Mouse (Mus musculus) heart, postnatal 0 days (tissue): Measurements from ENCODE around the gene Exosc7. TPM values are rescaled to one million over a fixed set of nuclear protein-coding genes. Genes with fewer than 3 reads are reported as not detected.

Experiments used
- ATAC-seq: fragments of 200-750 bp; cut with Nextera tagmentation; 2 replicates; pipeline ENCODE4 v1.8.0; 2017; ENCODE audit warnings: low read depth, moderate number of reproducible peaks, moderate library complexity; ENCODE audit not compliant: insufficient read depth
- DNase-seq: peaks from one replicate; pipeline ENCODE4 v3.0.0-alpha.2; 2016; ENCODE audit warnings: low spot score
- H3K27ac ChIP-seq: fragments of 300-500 bp; sonication (generic); 2 replicates; pipeline ENCODE4 v1.5.1; 2014; ENCODE audit warnings: low read depth, mild to moderate bottlenecking
- H3K27me3 ChIP-seq: fragments of 300-500 bp; sonication (generic); 2 replicates; pipeline ENCODE4 v1.6.1; 2014; ENCODE audit warnings: low read length, mixed read lengths; ENCODE audit not compliant: control insufficient read depth, insufficient read depth
- H3K36me3 ChIP-seq: fragments of 300-500 bp; sonication (generic); replicated peaks from 2 replicates; pipeline ENCODE4 v1.6.1; 2014; ENCODE audit warnings: low read length, mixed read lengths; ENCODE audit not compliant: control insufficient read depth, insufficient read depth
- H3K4me1 ChIP-seq: fragments of 300-500 bp; sonication (generic); 2 replicates; pipeline ENCODE4 v1.6.1; 2014; ENCODE audit warnings: antibody characterized with exemption; ENCODE audit not compliant: control insufficient read depth, insufficient read depth
- H3K4me2 ChIP-seq: fragments of 300-500 bp; sonication (generic); 2 replicates; pipeline ENCODE4 v1.6.1; 2014; ENCODE audit warnings: low read depth, mild to moderate bottlenecking, low read length, moderate library complexity
- H3K4me3 ChIP-seq: fragments of 300-500 bp; sonication (generic); 2 replicates; pipeline ENCODE4 v1.5.1; 2014; ENCODE audit warnings: low read depth, low read length
- H3K9ac ChIP-seq: fragments of 300-500 bp; sonication (generic); replicated peaks from 2 replicates; pipeline ENCODE4 v1.6.1; 2014; ENCODE audit warnings: low read depth, low read length, mixed read lengths
- H3K9me3 ChIP-seq: fragments of 300-500 bp; sonication (generic); replicated peaks from 2 replicates; pipeline ENCODE4 v1.6.1; 2016; ENCODE audit warnings: low read length; ENCODE audit not compliant: control insufficient read depth
- CTCF ChIP-seq: IDR thresholded peaks from 2 replicates; pipeline ENCODE4 v1.5.1; 2016; ENCODE audit warnings: antibody characterized with exemption, control low read depth, low read depth
- EP300 ChIP-seq: IDR thresholded peaks from 2 replicates; pipeline ENCODE4 v1.6.1; 2016; ENCODE audit warnings: antibody characterized with exemption, low read depth
- WGBS: fragments of 180-500 bp; shearing (Covaris S2); extraction: QIAGEN DNeasy Blood & Tissue Kit; methylation state at CpG from one replicate; pipeline ENCODE4 v1.1.7; 2014; 5-methylcytosine and 5-hydroxymethylcytosine counted together
- polyA plus RNA-seq: library from polyadenylated mRNA; unstranded; fragments of >200 nt; fragmentation: Nextera tagmentation; extraction: Ambion mirVana; gene quantifications from 2 replicates; pipeline ENCODE4 v1.2.1, GENCODE M21; 2015
- total RNA-seq: library from RNA; depleted of rRNA; stranded (reverse); fragments of >200 nt; gene quantifications from 2 replicates; pipeline ENCODE4 v1.2.3, GENCODE M21; 2014; ENCODE audit warnings: low replicate concordance

The Exosc7 gene
- total and polyA plus RNA-seq, 2 experiments from 2014 or later, result 20.2 to 45.6 TPM

DNA sequence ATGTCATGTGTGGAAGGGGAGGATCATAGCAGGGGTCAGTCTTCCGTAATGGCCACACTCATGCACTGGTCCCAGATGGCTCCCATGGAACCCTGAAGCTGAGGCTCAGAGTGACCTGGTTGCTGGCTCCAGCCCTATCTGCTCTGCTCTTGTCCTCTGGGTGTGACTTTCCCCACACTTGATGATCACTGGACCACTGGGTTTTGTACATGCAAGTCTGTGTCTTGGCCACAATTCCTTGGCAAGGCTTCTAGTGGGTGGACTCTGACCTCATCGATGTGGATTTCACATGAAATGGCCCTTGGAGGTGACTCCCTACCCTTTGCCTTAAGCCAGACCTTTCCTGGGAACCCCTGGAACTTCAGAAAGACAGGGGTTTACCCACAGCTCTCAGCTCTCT lies 40.1 kb downstream of the Exosc7 start:
- no peaks in the 10 kb centered on the region; the same call in 1 of the 2 replicates for H3K4me1 ChIP-seq
- no peaks in the 10 kb centered on the region for H3K36me3 ChIP-seq
- H3K27me3 ChIP-seq, result no peaks in the 10 kb centered on the region
- H3K4me3 ChIP-seq, result no peak overlapping the region
- DNase-seq, result no peak
- no peaks in the 10 kb centered on the region for H3K9me3 ChIP-seq
- no peak overlapping the region for H3K9ac ChIP-seq
- no peak overlapping the region for H3K27ac ChIP-seq
- TF ChIP-seq EP300, result no peak
- TF ChIP-seq CTCF, result no peak
- WGBS, result 74% methylated on average over 2 of the region's 2 CpGs
- ATAC-seq, result no peak
- no peak overlapping the region for H3K4me2 ChIP-seq

DNA sequence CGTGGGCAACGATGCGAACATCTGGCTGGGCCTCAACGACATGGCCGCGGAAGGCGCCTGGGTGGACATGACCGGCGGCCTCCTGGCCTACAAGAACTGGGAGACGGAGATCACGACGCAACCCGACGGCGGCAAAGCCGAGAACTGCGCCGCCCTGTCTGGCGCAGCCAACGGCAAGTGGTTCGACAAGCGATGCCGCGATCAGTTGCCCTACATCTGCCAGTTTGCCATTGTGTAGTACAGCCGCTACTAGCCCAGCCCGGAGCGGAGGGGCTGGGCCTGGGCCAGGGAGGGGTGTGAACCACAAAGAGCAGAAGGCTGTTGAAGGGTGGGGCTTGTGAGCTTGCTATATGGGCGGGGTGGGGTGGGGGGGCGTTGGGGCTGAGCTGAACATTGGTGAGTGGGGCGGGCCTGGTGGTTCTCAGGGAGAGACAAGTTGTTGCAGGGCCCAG lies 43.9 kb downstream of the Exosc7 start:
- no peaks in the 10 kb centered on the region for H3K9me3 ChIP-seq
- WGBS, result 39% methylated on average over 29 of the region's 30 CpGs
- H3K27ac ChIP-seq, result no peak overlapping the region
- no peaks in the 10 kb centered on the region for H3K36me3 ChIP-seq
- DNase-seq (no peak), ATAC-seq (peak; percentile 19; the same call in 1 of the 2 replicates)
- no peaks in the 10 kb centered on the region for H3K27me3 ChIP-seq
- peak overlapping the region; percentile 14; the same call in 1 of the 2 replicates for H3K4me2 ChIP-seq
- no peaks in the 10 kb centered on the region; the same call in 1 of the 2 replicates for H3K4me1 ChIP-seq
- TF ChIP-seq EP300 (no peak), CTCF (no peak)
- H3K4me3 ChIP-seq, result no peak overlapping the region
- no peak overlapping the region for H3K9ac ChIP-seq

DNA sequence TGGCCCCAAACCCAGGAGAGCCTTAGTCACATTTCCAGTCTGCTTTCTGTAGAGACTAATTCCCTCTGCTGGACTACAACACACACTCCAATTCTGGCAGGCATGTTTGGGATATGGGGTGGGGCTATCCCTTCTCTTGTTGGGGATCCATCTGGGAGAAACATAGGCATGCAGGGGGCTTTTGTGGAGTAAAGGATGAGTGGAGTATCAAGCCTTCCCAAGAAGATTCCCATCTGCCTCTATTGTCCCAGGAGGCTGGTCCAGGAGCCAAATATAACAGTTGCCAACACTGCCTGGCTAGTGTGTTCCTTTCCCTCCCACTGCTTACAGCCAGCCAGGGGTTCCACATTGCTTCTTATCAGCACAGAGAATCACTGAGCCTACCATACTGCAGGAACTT lies 44.7 kb downstream of the Exosc7 start:
- no peak overlapping the region for H3K9ac ChIP-seq
- no peaks in the 10 kb centered on the region for H3K36me3 ChIP-seq
- TF ChIP-seq CTCF (no peak), EP300 (no peak)
- DNase-seq, result no peak
- no peak overlapping the region for H3K4me2 ChIP-seq
- H3K9me3 ChIP-seq, result no peaks in the 10 kb centered on the region
- no peaks in the 10 kb centered on the region; the same call in 1 of the 2 replicates for H3K4me1 ChIP-seq
- no peak overlapping the region for H3K4me3 ChIP-seq
- H3K27me3 ChIP-seq, result no peaks in the 10 kb centered on the region
- H3K27ac ChIP-seq, result no peak overlapping the region
- ATAC-seq, result no peak

DNA sequence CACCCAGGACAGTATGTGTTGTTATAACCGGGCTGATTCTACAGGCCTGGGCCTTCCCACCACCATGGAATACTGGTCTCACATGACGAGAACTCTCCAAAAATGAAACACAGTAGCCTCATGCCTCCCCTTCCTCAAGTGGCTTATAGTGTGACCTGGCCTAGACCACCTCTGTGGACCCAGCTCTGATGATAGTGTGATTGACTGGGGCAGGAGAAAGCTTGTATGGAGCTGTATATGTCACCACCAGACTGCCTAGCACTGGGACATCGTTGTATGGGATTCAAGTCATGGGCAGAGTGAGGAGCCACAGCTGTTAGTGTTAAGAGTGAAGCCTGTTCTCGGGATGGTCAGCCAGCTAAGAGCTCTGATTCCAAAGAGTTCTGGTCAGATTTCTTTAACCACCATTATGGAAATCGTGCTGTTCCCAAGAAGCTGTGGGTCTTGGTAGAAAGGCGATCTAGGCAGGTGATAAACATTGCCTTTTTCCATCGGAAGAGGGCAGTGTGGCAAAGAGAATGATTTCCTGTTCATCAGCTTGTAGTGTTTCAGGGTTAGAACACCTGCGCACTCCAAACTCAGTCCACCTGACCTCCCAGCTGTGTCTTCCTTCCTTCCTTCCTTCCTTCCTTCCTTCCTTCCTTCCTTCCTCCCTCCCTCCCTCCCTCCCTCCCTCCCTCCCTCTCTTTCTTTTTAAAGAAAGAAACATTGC lies 45.3 kb downstream of the Exosc7 start:
- DNase-seq, result no peak
- no peak for ATAC-seq

DNA sequence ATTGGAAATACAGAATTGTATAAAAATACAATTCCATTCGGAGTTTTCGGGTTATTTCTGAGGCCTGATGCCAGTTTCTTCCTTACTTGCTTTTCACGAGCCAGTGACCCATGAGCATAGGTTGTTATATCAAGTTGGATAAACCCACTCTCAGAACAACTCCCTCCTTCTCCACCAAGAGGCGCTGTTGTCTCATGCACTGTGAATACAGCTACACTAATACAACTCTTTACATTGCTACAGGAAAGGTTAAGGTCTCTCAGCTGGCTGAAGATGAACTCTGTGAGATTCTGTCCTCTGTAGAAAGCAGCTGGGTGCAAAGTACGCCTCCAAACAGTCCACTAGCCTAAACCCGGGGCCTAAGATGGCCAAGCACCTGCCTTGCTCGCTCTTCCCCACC lies 46.3 kb downstream of the Exosc7 start:
- Histone ChIP-seq H3K4me1 (no peaks in the 10 kb centered on the region), H3K36me3 (no peaks in the 10 kb centered on the region), H3K4me3 (no peak overlapping the region), H3K9ac (no peak overlapping the region), H3K4me2 (no peak overlapping the region), H3K9me3 (no peaks in the 10 kb centered on the region), H3K27ac (no peak overlapping the region), H3K27me3 (no peaks in the 10 kb centered on the region)
- no peak for TF ChIP-seq EP300
- peak; percentile 97 for TF ChIP-seq CTCF
- DNase-seq, result peak; percentile 78
- ATAC-seq, result peak; percentile 49
- 57% methylated on average over 7 of the region's 7 CpGs for whole genome bisulfite sequencing

More for the DNA sequence above, 45.3 kb downstream of the Exosc7 start:
- Histone ChIP-seq H3K9ac (no peak overlapping the region), H3K27ac (no peak overlapping the region), H3K4me1 (no peaks in the 10 kb centered on the region), H3K4me2 (no peak overlapping the region), H3K9me3 (no peaks in the 10 kb centered on the region), H3K4me3 (no peak overlapping the region), H3K27me3 (no peaks in the 10 kb centered on the region), H3K36me3 (no peaks in the 10 kb centered on the region)
- 58% methylated on average over 8 of the region's 8 CpGs for WGBS
- TF ChIP-seq CTCF (peak; percentile 54), EP300 (no peak)

DNA sequence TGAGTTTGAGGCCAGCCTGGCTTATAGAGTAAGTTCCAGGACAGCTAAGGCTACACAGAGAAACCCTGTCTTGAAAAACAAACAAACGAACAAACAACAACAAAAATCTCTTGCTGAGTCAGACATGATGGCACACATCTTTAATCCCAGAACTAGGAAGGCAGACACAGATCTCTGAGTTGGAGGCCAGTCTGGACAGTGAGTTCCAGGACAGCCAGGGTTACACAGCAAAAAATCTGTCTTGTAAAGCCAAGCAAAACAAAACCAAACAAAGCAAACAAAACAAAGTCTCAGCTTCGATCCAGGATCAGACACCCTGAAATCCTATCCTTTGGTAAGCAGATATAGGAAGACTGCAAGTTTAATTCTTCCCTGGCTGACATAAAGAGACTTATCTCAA lies 48.8 kb downstream of the Exosc7 start:
- Histone ChIP-seq H3K4me2 (no peak overlapping the region), H3K27me3 (no peaks in the 10 kb centered on the region), H3K9ac (no peak overlapping the region), H3K9me3 (no peaks in the 10 kb centered on the region), H3K4me3 (no peak overlapping the region), H3K36me3 (no peaks in the 10 kb centered on the region), H3K4me1 (no peaks in the 10 kb centered on the region), H3K27ac (no peak overlapping the region)
- no peak for ATAC-seq
- no peak for DNase-seq
- TF ChIP-seq CTCF, result no peak
- TF ChIP-seq EP300, result no peak
- 48% methylated on average over 2 of the region's 2 CpGs for WGBS
